Mouse (Mus musculus) embryonic facial prominence, embryonic 11.5 days (tissue): ENCODE data around the gene Tead2. TPM values are rescaled to one million over a fixed set of nuclear protein-coding genes. Genes with fewer than 3 reads are reported as not detected.
A peak's percentile ranks its signal among the peaks of the same experiment; 100 is the strongest.

Experiments
- ATAC-seq: fragments of 200-750 bp; cut with Nextera tagmentation; replicated peaks from 2 replicates; pipeline ENCODE4 v1.8.0; 2017; ENCODE audit warnings: low read depth; ENCODE audit not compliant: insufficient number of reproducible peaks, low FRiP score, low TSS enrichment
- DNase-seq: peaks from one replicate; pipeline ENCODE4 v3.0.0-alpha.2; 2015; ENCODE audit warnings: low spot score
- H3K27ac ChIP-seq: fragments of 300-500 bp; sonication (generic); replicated peaks from 2 replicates; pipeline ENCODE4 v1.5.1; 2014; ENCODE audit warnings: mild to moderate bottlenecking, low read depth, low read length, control low read depth
- H3K27me3 ChIP-seq: fragments of 300-500 bp; sonication (generic); 2 replicates; pipeline ENCODE4 v1.6.1; 2014; ENCODE audit warnings: mild to moderate bottlenecking, low read length, moderate library complexity, mixed read lengths; ENCODE audit not compliant: control insufficient read depth, insufficient read depth
- H3K36me3 ChIP-seq: fragments of 300-500 bp; sonication (generic); replicated peaks from 2 replicates; pipeline ENCODE4 v1.6.1; 2014; ENCODE audit warnings: low read depth, mild to moderate bottlenecking, low read length, moderate library complexity, mixed read lengths; ENCODE audit not compliant: control insufficient read depth, insufficient read depth
- H3K4me1 ChIP-seq: fragments of 300-500 bp; sonication (generic); 2 replicates; pipeline ENCODE4 v1.6.1; 2014; ENCODE audit warnings: low read length, mixed read lengths; ENCODE audit not compliant: control insufficient read depth, insufficient read depth
- H3K4me2 ChIP-seq: fragments of 300-500 bp; sonication (generic); 2 replicates; pipeline ENCODE4 v1.6.1; 2014; ENCODE audit warnings: low read depth, mild to moderate bottlenecking, control low read depth, low read length, moderate library complexity
- H3K4me3 ChIP-seq: fragments of 300-500 bp; sonication (generic); 2 replicates; pipeline ENCODE4 v1.5.1; 2014; ENCODE audit warnings: low read depth, low read length, control low read depth
- H3K9ac ChIP-seq: fragments of 300-500 bp; sonication (generic); replicated peaks from 2 replicates; pipeline ENCODE4 v1.6.1; 2014; ENCODE audit warnings: mild to moderate bottlenecking, control low read depth, low read length
- H3K9me3 ChIP-seq: fragments of 300-500 bp; sonication (generic); replicated peaks from 2 replicates; pipeline ENCODE4 v1.6.1; 2016; ENCODE audit warnings: mild to moderate bottlenecking, low read length, inconsistent platforms, mixed read lengths; ENCODE audit not compliant: control insufficient read depth
- whole genome bisulfite sequencing: fragments of 180-500 bp; shearing (Covaris S2); extraction: QIAGEN DNeasy Blood & Tissue Kit; methylation state at CpG from one replicate; pipeline ENCODE4 v1.1.7; 2014; 5-methylcytosine and 5-hydroxymethylcytosine counted together
- polyA plus RNA-seq: library from polyadenylated mRNA; unstranded; fragments of >200 nt; fragmentation: Nextera tagmentation; extraction: Ambion mirVana; gene quantifications from 2 replicates; pipeline ENCODE4 v1.2.1, GENCODE M21; 2014

Gene Tead2
- polyA plus RNA-seq, 1 experiment from 2014 or later: 285 TPM

GRCm38 (mm10) chr7:45216442-45217183 lies 1.1 kb downstream of the Tead2 start:
- Histone ChIP-seq H3K27ac (peak overlapping the region; percentile 95), H3K4me2 (peak overlapping the region; percentile 63), H3K9me3 (no peaks in the 10 kb centered on the region), H3K4me3 (peak overlapping the region; percentile 89), H3K4me1 (no peaks in the 10 kb centered on the region; the same call in 1 of the 2 replicates), H3K27me3 (peaks cover 2% of the 10 kb centered on the region; the same call in 1 of the 2 replicates), H3K9ac (peak overlapping the region; percentile 100), H3K36me3 (peaks cover 17% of the 10 kb centered on the region)
- ATAC-seq (peak; percentile 77), DNase-seq (peak; percentile 96)
- WGBS: under 1% methylated on average over 13 of the region's 13 CpGs

DNA sequence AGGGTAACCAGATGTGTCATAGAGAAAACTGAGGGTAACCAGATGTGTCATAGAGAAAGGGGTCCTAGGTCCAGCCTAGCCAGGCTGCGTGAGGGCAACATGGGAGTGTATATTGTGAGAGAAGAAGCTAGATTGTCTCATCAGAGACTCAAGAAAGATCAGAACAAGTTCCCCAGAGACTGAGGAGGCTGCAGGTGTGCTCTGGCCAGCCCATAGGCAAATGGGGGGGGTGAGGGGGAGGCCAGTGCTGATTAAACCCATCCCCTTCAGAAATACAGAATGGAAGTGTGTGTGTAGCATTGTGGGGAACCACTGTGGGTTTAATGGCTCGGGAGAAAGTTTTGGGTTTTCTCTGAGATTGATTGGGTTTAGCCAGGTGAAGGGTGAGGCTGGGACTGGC lies 6.1 kb downstream of the Tead2 start:
- ATAC-seq: no peak
- no peaks in the 10 kb centered on the region; the same call in 1 of the 2 replicates for H3K4me1 ChIP-seq

GRCm38 (mm10) chr7:45224826-45225225 lies 9.3 kb downstream of the Tead2 start:
- H3K27me3 ChIP-seq: no peaks in the 10 kb centered on the region

More for the DNA sequence above, 6.1 kb downstream of the Tead2 start:
- Histone ChIP-seq H3K4me3 (no peak overlapping the region), H3K27ac (no peak overlapping the region), H3K9me3 (no peaks in the 10 kb centered on the region), H3K36me3 (peaks cover 43% of the 10 kb centered on the region), H3K4me2 (no peak overlapping the region), H3K9ac (no peak overlapping the region), H3K27me3 (no peaks in the 10 kb centered on the region)
- WGBS: 82% methylated on average over 2 of the region's 2 CpGs
- DNase-seq: no peak

GRCm38 (mm10) chr7:45226421-45226820 lies 10.9 kb downstream of the Tead2 start:
- Histone ChIP-seq H3K27ac (no peak overlapping the region), H3K4me1 (no peaks in the 10 kb centered on the region), H3K27me3 (no peaks in the 10 kb centered on the region), H3K4me3 (no peak overlapping the region), H3K4me2 (no peak overlapping the region), H3K9me3 (no peaks in the 10 kb centered on the region), H3K9ac (no peak overlapping the region), H3K36me3 (peaks cover 49% of the 10 kb centered on the region)
- no peak for DNase-seq
- 98% methylated on average over 5 of the region's 5 CpGs for WGBS
- ATAC-seq: no peak

More at GRCm38 (mm10) chr7:45224826-45225225, 9.3 kb downstream of the Tead2 start:
- H3K4me2 ChIP-seq: no peak overlapping the region
- peaks cover 56% of the 10 kb centered on the region for H3K36me3 ChIP-seq
- no peak overlapping the region for H3K9ac ChIP-seq
- DNase-seq (no peak), ATAC-seq (no peak)
- no peaks in the 10 kb centered on the region for H3K4me1 ChIP-seq
- no peak overlapping the region for H3K27ac ChIP-seq
- H3K9me3 ChIP-seq: no peaks in the 10 kb centered on the region
- 94% methylated on average over 7 of the region's 7 CpGs for WGBS
- H3K4me3 ChIP-seq: no peak overlapping the region

- H3K4me3 ChIP-seq: no peak overlapping the region
- ATAC-seq (no peak), DNase-seq (no peak)
- peaks cover under 1% of the 10 kb centered on the region; the same call in 1 of the 2 replicates for H3K4me1 ChIP-seq
- 98% methylated on average over 18 of the region's 18 CpGs for WGBS
- no peak overlapping the region for H3K27ac ChIP-seq
- no peaks in the 10 kb centered on the region for H3K9me3 ChIP-seq
- no peak overlapping the region for H3K9ac ChIP-seq
- H3K27me3 ChIP-seq: no peaks in the 10 kb centered on the region
- H3K4me2 ChIP-seq: no peak overlapping the region
- peaks cover 42% of the 10 kb centered on the region for H3K36me3 ChIP-seq
These were observed 13.0 kb downstream of the Tead2 start for GRCm38 (mm10) chr7:45228548-45228947.

GRCm38 (mm10) chr7:45229046-45229445 lies 13.5 kb downstream of the Tead2 start:
- no peak overlapping the region for H3K4me2 ChIP-seq
- ATAC-seq (no peak), DNase-seq (no peak)
- no peak overlapping the region for H3K27ac ChIP-seq
- 97% methylated on average over 8 of the region's 8 CpGs for WGBS
- H3K36me3 ChIP-seq: peaks cover 42% of the 10 kb centered on the region
- H3K9ac ChIP-seq: no peak overlapping the region
- no peaks in the 10 kb centered on the region for H3K9me3 ChIP-seq
- no peaks in the 10 kb centered on the region for H3K27me3 ChIP-seq
- H3K4me1 ChIP-seq: peaks cover 3% of the 10 kb centered on the region; the same call in 1 of the 2 replicates
- H3K4me3 ChIP-seq: no peak overlapping the region

- Histone ChIP-seq H3K27ac (no peak overlapping the region), H3K9ac (no peak overlapping the region), H3K4me1 (peaks cover 5% of the 10 kb centered on the region), H3K36me3 (peaks cover 41% of the 10 kb centered on the region), H3K4me2 (no peak overlapping the region), H3K27me3 (no peaks in the 10 kb centered on the region), H3K9me3 (no peaks in the 10 kb centered on the region), H3K4me3 (no peak overlapping the region)
- DNase-seq (no peak), ATAC-seq (no peak)
- WGBS: 93% methylated on average over 7 of the region's 7 CpGs
These were observed 14.1 kb downstream of the Tead2 start for GRCm38 (mm10) chr7:45229459-45230203.

DNA sequence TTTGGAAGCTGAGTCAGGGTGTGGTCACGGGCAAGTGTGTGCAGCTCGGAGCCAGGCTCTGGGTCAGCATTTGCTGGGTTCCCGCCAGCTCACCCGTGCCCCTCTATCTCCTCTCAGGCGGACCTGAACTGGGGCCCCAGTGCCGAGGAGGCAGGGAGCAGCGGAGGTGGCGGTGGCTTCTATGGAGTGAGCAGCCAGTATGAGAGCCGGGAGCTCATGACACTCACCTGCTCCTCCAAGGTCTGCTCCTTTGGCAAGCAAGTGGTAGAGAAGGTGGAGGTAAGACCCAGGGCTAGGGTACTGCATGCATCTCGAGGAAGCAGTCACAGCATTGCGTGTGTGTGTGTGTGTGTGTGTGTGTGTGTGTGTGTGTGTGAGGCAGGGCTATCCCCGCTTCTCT lies 15.6 kb downstream of the Tead2 start:
- H3K27ac ChIP-seq: no peak overlapping the region
- ATAC-seq (no peak), DNase-seq (no peak)
- H3K9me3 ChIP-seq: no peaks in the 10 kb centered on the region
- peaks cover 29% of the 10 kb centered on the region for H3K36me3 ChIP-seq
- H3K9ac ChIP-seq: no peak overlapping the region
- WGBS: 92% methylated on average over 12 of the region's 12 CpGs
- H3K4me1 ChIP-seq: peaks cover 5% of the 10 kb centered on the region
- no peak overlapping the region for H3K4me3 ChIP-seq
- H3K27me3 ChIP-seq: peaks cover 3% of the 10 kb centered on the region; the same call in 1 of the 2 replicates
- H3K4me2 ChIP-seq: no peak overlapping the region
